Mouse (Mus musculus): ENCODE results near the gene Fchsd2.

GRCm38 (mm10) chr7:101061381-101061780 is 31.3 kb upstream of the Fchsd2 start:
- TF ChIP-seq CTCF (IDR thresholded peaks at IDR 0.05; ENCODE audit: low read depth) (peak; percentile 78), EP300 (IDR thresholded peaks at IDR 0.05; ENCODE audit: low read depth) (no peak)
